22 mouse cellular contexts compared by ENCODE assay signal in the genomic region with DNA sequence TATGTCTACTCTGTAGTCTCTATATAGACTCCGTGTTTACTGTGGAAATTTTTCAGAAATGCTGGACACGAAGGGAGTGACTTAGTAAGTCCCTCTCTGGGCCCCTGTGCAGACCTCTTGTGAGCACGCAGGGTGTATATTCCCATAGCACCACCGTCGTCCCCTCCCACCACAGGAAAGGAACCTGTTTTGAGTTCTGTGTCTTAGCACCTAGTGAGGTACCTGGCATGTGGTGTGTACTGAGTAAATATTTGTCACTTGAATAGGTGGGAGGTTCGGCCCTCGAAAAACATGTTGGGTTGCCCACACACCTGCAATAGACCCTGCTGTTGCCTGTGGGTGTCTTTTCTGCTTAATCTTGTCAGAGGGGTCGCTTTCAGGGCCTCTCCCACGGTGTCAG.
A peak's percentile ranks its signal among the peaks of the same experiment; 100 is the strongest.
DNase-seq lines count a peak whose midpoint lies in the region; ATAC-seq lines count a peak whose summit lies in the region.
"Had no signal": no experiment of that assay in that cellular context is flagged by ENCODE, and none has a peak within 500 bp of the region (broad histone marks: within the 10 kb centered on the region; RNA-seq: fewer than 3 reads in every experiment).

No protein-coding gene starts in this region.

- H3K9ac ChIP-seq in midbrain, embryonic 11.5 days (ENCODE audit: low read length) = no peak overlapping the region
- no peak overlapping the region for H3K9ac ChIP-seq in midbrain, embryonic 13.5 days (replicated peaks)
- H3K9ac ChIP-seq: embryonic facial prominence, embryonic 13.5 days; embryonic facial prominence, embryonic 15.5 days; forebrain, embryonic 12.5 days had no signal

- H3K27me3 ChIP-seq in midbrain, embryonic 11.5 days (ENCODE audit: control insufficient read depth, insufficient read depth, low read length) = no peaks in the 10 kb centered on the region
- H3K27me3 ChIP-seq in midbrain, embryonic 13.5 days = no peaks in the 10 kb centered on the region
- H3K27me3 ChIP-seq: embryonic facial prominence, embryonic 15.5 days had no signal

- DNase-seq in lung, postnatal 36 days = peak; percentile 41
- DNase-seq in lung, postnatal 4 days = no peak
- peak; percentile 75 for DNase-seq in midbrain, embryonic 11.5 days (ENCODE audit: low spot score, missing footprints)
- no peak for DNase-seq in B cell, adult 2 months
- DNase-seq: adrenal gland, adult 2 months; adrenal gland, postnatal 10 days; adrenal gland, postnatal 25 days; cerebellum, adult 11 months; cerebellum, adult 18-20 months; cerebellum, adult 8-10 months; cerebellum, adult 9-11 months; cerebellum, postnatal 14 days; cerebellum, postnatal 36 days; embryo, embryonic 11 days had no signal

- H3K4me1 ChIP-seq in midbrain, embryonic 11.5 days (ENCODE audit: control insufficient read depth, insufficient read depth, low read length) = peaks cover 21% of the 10 kb centered on the region
- peaks cover 34% of the 10 kb centered on the region for H3K4me1 ChIP-seq in midbrain, embryonic 13.5 days (replicated peaks)

- H3K9me3 ChIP-seq in midbrain, embryonic 11.5 days (ENCODE audit: control insufficient read depth, low read length) = no peaks in the 10 kb centered on the region
- no peaks in the 10 kb centered on the region for H3K9me3 ChIP-seq in midbrain, embryonic 13.5 days
- H3K9me3 ChIP-seq: embryonic facial prominence, embryonic 13.5 days; embryonic facial prominence, embryonic 15.5 days; forebrain, embryonic 10.5 days; forebrain, embryonic 12.5 days had no signal

- ATAC-seq in midbrain, embryonic 11.5 days (ENCODE audit: low FRiP score) = no peak
- no peak for ATAC-seq in midbrain, embryonic 13.5 days
- ATAC-seq: forebrain, embryonic 14.5 days; forebrain, embryonic 16.5 days had no signal

- H3K4me3 ChIP-seq in midbrain, embryonic 11.5 days (ENCODE audit: low read depth, low read length) = no peak overlapping the region
- H3K4me3 ChIP-seq in midbrain, embryonic 13.5 days (replicated peaks) = no peak overlapping the region
- H3K4me3 ChIP-seq: embryonic facial prominence, embryonic 13.5 days; embryonic facial prominence, embryonic 15.5 days; erythroblast, embryonic 14.5 days; forebrain, embryonic 10.5 days; forebrain, embryonic 12.5 days had no signal

- 82% methylated on average over 9 of the region's 9 CpGs for WGBS in midbrain, embryonic 11.5 days
- 94% methylated on average over 9 of the region's 9 CpGs for WGBS in midbrain, embryonic 13.5 days

- H3K4me2 ChIP-seq in midbrain, embryonic 11.5 days = no peak overlapping the region
- no peak overlapping the region for H3K4me2 ChIP-seq in midbrain, embryonic 13.5 days (replicated peaks)
- H3K4me2 ChIP-seq: embryonic facial prominence, embryonic 13.5 days; embryonic facial prominence, embryonic 15.5 days; forebrain, embryonic 12.5 days had no signal

- H3K27ac ChIP-seq in midbrain, embryonic 11.5 days (ENCODE audit: low read depth, low read length) = no peak overlapping the region
- H3K27ac ChIP-seq in midbrain, embryonic 13.5 days = no peak overlapping the region
- H3K27ac ChIP-seq: embryonic facial prominence, embryonic 13.5 days; embryonic facial prominence, embryonic 15.5 days; forebrain, embryonic 10.5 days; forebrain, embryonic 12.5 days had no signal

- no peaks in the 10 kb centered on the region for H3K36me3 ChIP-seq in midbrain, embryonic 11.5 days (ENCODE audit: control insufficient read depth, insufficient read depth, low read length)
- H3K36me3 ChIP-seq in midbrain, embryonic 13.5 days = no peaks in the 10 kb centered on the region
- H3K36me3 ChIP-seq: embryonic facial prominence, embryonic 13.5 days; embryonic facial prominence, embryonic 15.5 days; forebrain, embryonic 10.5 days; forebrain, embryonic 12.5 days had no signal

Comparison
In these comparisons a context has a peak if more than half of its experiments do, and no peak if none do; other contexts are left out.
1. DNase-seq: peak in lung, postnatal 36 days (single experiment) and midbrain, embryonic 11.5 days (single experiment); none in lung, postnatal 4 days (0 of 2) and B cell, adult 2 months (0 of 2).